12 mouse cellular contexts compared by ENCODE assay signal in genomic region chr6:17308661-17309060, GRCm38 (mm10). TPM values are rescaled to one million over a fixed set of nuclear protein-coding genes. Genes with fewer than 3 reads are reported as not detected.
DNase-seq lines count a peak whose midpoint lies in the region; ATAC-seq and TF ChIP-seq lines count a peak whose summit lies in the region.
"Had no signal": no experiment of that assay in that cellular context is flagged by ENCODE, and none has a peak within 500 bp of the region (broad histone marks: within the 10 kb centered on the region; RNA-seq: fewer than 3 reads in every experiment).

No protein-coding gene starts in this region.

- intact Hi-C loops in heart, postnatal 25 days (cut with DNase I): no loop called here

- H3K4me3 ChIP-seq in forebrain, embryonic 13.5 days: no peak overlapping the region
- no peak overlapping the region for H3K4me3 ChIP-seq in forebrain, embryonic 16.5 days (replicated peaks; ENCODE audit: low read length)
- no peak overlapping the region for H3K4me3 ChIP-seq in limb, embryonic 14.5 days (replicated peaks; ENCODE audit: low read length)
- H3K4me3 ChIP-seq in limb, embryonic 10.5 days: no peak overlapping the region
- peak overlapping the region; percentile 26; the same call in 1 of the 2 replicates for H3K4me3 ChIP-seq in small intestine, adult 2 months (ENCODE audit: low read depth, low read length)

- no peak overlapping the region for H3K9ac ChIP-seq in forebrain, embryonic 13.5 days
- H3K9ac ChIP-seq in forebrain, embryonic 16.5 days (replicated peaks; ENCODE audit: low read depth, low read length): no peak overlapping the region
- H3K9ac ChIP-seq in limb, embryonic 14.5 days (ENCODE audit: low read depth, low read length, severe bottlenecking): no peak overlapping the region

- no peak overlapping the region for H3K27ac ChIP-seq in forebrain, embryonic 13.5 days
- H3K27ac ChIP-seq in forebrain, embryonic 16.5 days (ENCODE audit: low read length): no peak overlapping the region
- no peak overlapping the region for H3K27ac ChIP-seq in limb, embryonic 14.5 days (replicated peaks; ENCODE audit: low read depth, low read length)
- H3K27ac ChIP-seq in limb, embryonic 10.5 days: no peak overlapping the region
- H3K27ac ChIP-seq in small intestine, adult 2 months (ENCODE audit: insufficient read depth, low read depth, low read length): peak overlapping the region; percentile 12
- H3K27ac ChIP-seq: forebrain, embryonic 10.5 days had no signal

- TF ChIP-seq POLR2A in limb, embryonic 14.5 days (IDR thresholded peaks at IDR 0.05; ENCODE audit: borderline replicate concordance, extremely low read depth, insufficient read depth, insufficient read length): no peak
- TF ChIP-seq POLR2A in small intestine, adult 2 months (IDR thresholded peaks at IDR 0.05; ENCODE audit: low read depth, low read length): no peak

- peaks cover 25% of the 10 kb centered on the region for H3K27me3 ChIP-seq in forebrain, embryonic 13.5 days
- 0 out of 2 replicates have a peak, but pooled peaks cover 4% of the 10 kb centered on the region for H3K27me3 ChIP-seq in forebrain, embryonic 16.5 days (replicated peaks; ENCODE audit: control insufficient read depth, insufficient read depth, low read length)
- peaks cover 10% of the 10 kb centered on the region; the same call in 1 of the 2 replicates for H3K27me3 ChIP-seq in limb, embryonic 14.5 days (ENCODE audit: control insufficient read depth, insufficient read depth, low read length)
- H3K27me3 ChIP-seq in limb, embryonic 10.5 days (ENCODE audit: low read depth, poor library complexity, severe bottlenecking): peaks cover 42% of the 10 kb centered on the region
- peaks cover 19% of the 10 kb centered on the region for H3K27me3 ChIP-seq in small intestine, adult 2 months (ENCODE audit: control insufficient read depth, insufficient read depth, low read length)

- TF ChIP-seq CTCF in small intestine, adult 2 months (IDR thresholded peaks at IDR 0.05; ENCODE audit: extremely low read depth, insufficient read length, insufficient replicate concordance, low read depth, low read length): no peak

- no peak for ATAC-seq in forebrain, embryonic 13.5 days
- no peak for ATAC-seq in forebrain, embryonic 16.5 days
- no peak for ATAC-seq in limb, embryonic 14.5 days (ENCODE audit: low FRiP score, low read depth)
- ATAC-seq: inflammation-experienced regulatory T-cells, adult 6 months had no signal

- 49% methylated on average over 2 of the region's 2 CpGs for WGBS in forebrain, embryonic 13.5 days
- WGBS in forebrain, embryonic 16.5 days: 44% methylated on average over 2 of the region's 2 CpGs
- WGBS in limb, embryonic 14.5 days: 41% methylated on average over 2 of the region's 2 CpGs
- 52% methylated on average over 2 of the region's 2 CpGs for WGBS in limb, embryonic 10.5 days
- WGBS in small intestine, adult 2 months: 33% methylated on average over 2 of the region's 2 CpGs

- H3K36me3 ChIP-seq in forebrain, embryonic 13.5 days (ENCODE audit: poor library complexity, severe bottlenecking): no peaks in the 10 kb centered on the region
- no peaks in the 10 kb centered on the region for H3K36me3 ChIP-seq in forebrain, embryonic 16.5 days (ENCODE audit: control insufficient read depth, insufficient read depth)
- H3K36me3 ChIP-seq in limb, embryonic 14.5 days (ENCODE audit: control insufficient read depth, insufficient read depth, low read length): no peaks in the 10 kb centered on the region
- no peaks in the 10 kb centered on the region for H3K36me3 ChIP-seq in limb, embryonic 10.5 days
- H3K36me3 ChIP-seq in small intestine, adult 2 months (ENCODE audit: control insufficient read depth, insufficient read depth, low read length): no peaks in the 10 kb centered on the region
- H3K36me3 ChIP-seq: forebrain, embryonic 10.5 days had no signal

- 0 out of 2 replicates have a peak overlapping the region, but pooled peaks have one; percentile 6 for H3K4me2 ChIP-seq in forebrain, embryonic 13.5 days
- no peak overlapping the region for H3K4me2 ChIP-seq in forebrain, embryonic 16.5 days (ENCODE audit: low read length)
- 0 out of 2 replicates have a peak overlapping the region, but pooled peaks have one; percentile 8 for H3K4me2 ChIP-seq in limb, embryonic 14.5 days (replicated peaks; ENCODE audit: low read depth, low read length, severe bottlenecking)
- H3K4me2 ChIP-seq: midbrain, embryonic 11.5 days had no signal

- peaks cover 22% of the 10 kb centered on the region for H3K4me1 ChIP-seq in forebrain, embryonic 13.5 days
- H3K4me1 ChIP-seq in forebrain, embryonic 16.5 days (replicated peaks; ENCODE audit: control insufficient read depth, insufficient read depth, low read length): peaks cover 20% of the 10 kb centered on the region
- H3K4me1 ChIP-seq in limb, embryonic 14.5 days (ENCODE audit: control insufficient read depth, insufficient read depth, low read length): peaks cover 6% of the 10 kb centered on the region
- peaks cover 24% of the 10 kb centered on the region for H3K4me1 ChIP-seq in limb, embryonic 10.5 days
- no peaks in the 10 kb centered on the region for H3K4me1 ChIP-seq in small intestine, adult 2 months (ENCODE audit: control insufficient read depth, insufficient read depth, insufficient read length, low read length)

- H3K9me3 ChIP-seq in forebrain, embryonic 13.5 days (replicated peaks): no peaks in the 10 kb centered on the region
- H3K9me3 ChIP-seq in forebrain, embryonic 16.5 days (ENCODE audit: control insufficient read depth, low read length): no peaks in the 10 kb centered on the region
- H3K9me3 ChIP-seq in limb, embryonic 14.5 days (ENCODE audit: control insufficient read depth, low read length): no peaks in the 10 kb centered on the region
- no peaks in the 10 kb centered on the region for H3K9me3 ChIP-seq in limb, embryonic 10.5 days (replicated peaks)
- H3K9me3 ChIP-seq: forebrain, embryonic 10.5 days had no signal

- DNase-seq in limb, embryonic 14.5 days (ENCODE audit: low spot score): no peak
- DNase-seq in limb, embryonic 10.5 days (ENCODE audit: low spot score): no peak
- DNase-seq in heart, postnatal 25 days (ENCODE audit: low spot score): peak; percentile 23
- no peak for DNase-seq in frontal cortex, postnatal 14 days (ENCODE audit: low spot score in 2 of 2)
- DNase-seq in cerebellum, postnatal 14 days: no peak
- DNase-seq: cerebellum, adult 9-11 months had no signal

RNA-seq across cellular contexts. Expression of gene Cav1, which starts 2.5 kb away (rescaled TPM):
- 21.6 and 23.7 TPM in 2 replicates for polyA plus RNA-seq in forebrain, embryonic 13.5 days (2015; fragmentation: Nextera tagmentation; extraction: Ambion mirVana)
- 34.9 and 50.3 TPM in 2 replicates for polyA plus RNA-seq in forebrain, embryonic 16.5 days (2015; fragmentation: Nextera tagmentation; extraction: Ambion mirVana)
- 94.5 and 97.7 TPM in 2 replicates for polyA plus RNA-seq in limb, embryonic 14.5 days (2012; rRNA removed)
- polyA plus RNA-seq in limb, embryonic 14.5 days (2014; fragmentation: Nextera tagmentation; extraction: Ambion mirVana): 145 and 172 TPM in 2 replicates
- 15.3 and 22.4 TPM in 2 replicates for polyA plus RNA-seq in limb, embryonic 10.5 days (2016; fragmentation: Nextera tagmentation; extraction: Ambion mirVana)
- 100 to 1,000 TPM; 242 to 304 TPM for total RNA-seq in heart, postnatal 25 days (2021)
- polyA plus RNA-seq in small intestine, adult 2 months (2012; rRNA removed): 68.9 and 95.8 TPM in 2 replicates
- polyA plus RNA-seq: inflammation-experienced regulatory T-cells, adult 6 months had no signal

RNA-seq across cellular contexts. Expression of gene Cav2, which starts 27.7 kb away (rescaled TPM):
- 7.8 and 8.1 TPM in 2 replicates for polyA plus RNA-seq in forebrain, embryonic 13.5 days (2015; fragmentation: Nextera tagmentation; extraction: Ambion mirVana)
- 12.2 and 17.4 TPM in 2 replicates for polyA plus RNA-seq in forebrain, embryonic 16.5 days (2015; fragmentation: Nextera tagmentation; extraction: Ambion mirVana)
- 7.6 and 8.6 TPM in 2 replicates for polyA plus RNA-seq in limb, embryonic 14.5 days (2012; rRNA removed)
- polyA plus RNA-seq in limb, embryonic 14.5 days (2014; fragmentation: Nextera tagmentation; extraction: Ambion mirVana): 18.6 TPM in 2 replicates
- polyA plus RNA-seq in limb, embryonic 10.5 days (2016; fragmentation: Nextera tagmentation; extraction: Ambion mirVana): 4.9 and 7.5 TPM in 2 replicates
- total RNA-seq in heart, postnatal 25 days (2021): 10 to 100 TPM; 51.1 to 56.1 TPM
- 6.9 and 7.0 TPM in 2 replicates for polyA plus RNA-seq in small intestine, adult 2 months (2012; rRNA removed)
